Mouse (Mus musculus) G1E (cell line): Measurements from ENCODE around the gene Cd47. TPM values are rescaled to one million over a fixed set of nuclear protein-coding genes. Genes with fewer than 3 reads are reported as not detected.

ENCODE experiments used
- ATAC-seq: 2 replicates; pipeline ENCODE4 v1.8.0; 2016; ENCODE audit warnings: mild to moderate bottlenecking; ENCODE audit not compliant: insufficient number of reproducible peaks, poor library complexity, low FRiP score, severe bottlenecking; ENCODE audit errors: extremely low read depth
- DNase-seq: peaks from one replicate; pipeline ENCODE4 v3.0.0; 2012; ENCODE audit warnings: low spot score
- H3K27me3 ChIP-seq: 2 replicates; pipeline ENCODE4 v1.6.1; 2012; ENCODE audit warnings: mild to moderate bottlenecking, low read length, inconsistent platforms; ENCODE audit not compliant: insufficient read depth
- H3K36me3 ChIP-seq: replicated peaks from 2 replicates; pipeline ENCODE3; 2012; ENCODE audit warnings: mild to moderate bottlenecking, inconsistent platforms
- H3K4me1 ChIP-seq: 2 replicates; pipeline ENCODE4 v1.6.1; 2012; ENCODE audit warnings: low read depth, low read length, inconsistent platforms, mixed read lengths; ENCODE audit not compliant: insufficient read depth
- H3K4me3 ChIP-seq: 2 replicates; pipeline ENCODE4 v1.5.1; 2012; ENCODE audit warnings: low read depth, mild to moderate bottlenecking, inconsistent platforms, low read length, moderate library complexity, mixed read lengths
- H3K9me3 ChIP-seq: replicated peaks from 2 replicates; pipeline ENCODE4 v1.6.1; 2012; ENCODE audit warnings: inconsistent platforms
- CTCF ChIP-seq: IDR thresholded peaks from 2 replicates; pipeline ENCODE4 v1.5.1; 2012; ENCODE audit warnings: low read depth, low read length, inconsistent platforms, mixed read lengths
- GATA1 ChIP-seq: IDR thresholded peaks from 2 replicates; pipeline ENCODE4 v1.6.1; 2012; ENCODE audit warnings: borderline replicate concordance, low read length, inconsistent platforms, mixed read lengths
- GATA2 ChIP-seq: IDR thresholded peaks from 2 replicates; pipeline ENCODE4 v1.6.1; 2012; ENCODE audit warnings: low read depth, low read length, inconsistent platforms, borderline replicate concordance
- POLR2AphosphoS5 ChIP-seq: IDR thresholded peaks from 2 replicates; pipeline ENCODE4 v1.6.1; 2012; ENCODE audit warnings: low read depth, low read length, inconsistent platforms; ENCODE audit not compliant: insufficient replicate concordance
- TAL1 ChIP-seq: conservative IDR thresholded peaks from 2 replicates; pipeline ENCODE4 v1.6.1; 2012; ENCODE audit warnings: low read depth, low read length, inconsistent platforms, mixed read lengths
- polyA plus RNA-seq: library from polyadenylated mRNA; stranded (reverse); fragments of >175 nt; gene quantifications from 2 replicates; pipeline ENCODE4 v1.2.3, GENCODE M21; 2012
- total RNA-seq, 2 experiments: library from RNA; stranded (forward) in 1 of 2; stranded (reverse) in 1 of 2; fragments of 200-1000 nt in 1 of 2; fragments of >200 nt in 1 of 2; fragmentation: Nextera tagmentation in 1 of 2; gene quantifications; 2 replicates each; pipeline ENCODE4 v1.2.3; 2014 to 2017

Cd47 gene
- total and polyA plus RNA-seq, 3 experiments = 88.8 to 451 (median 155) TPM

- TF ChIP-seq TAL1 = no peak
- no peak for TF ChIP-seq CTCF
- TF ChIP-seq GATA2 = no peak
- no peak for TF ChIP-seq GATA1
- no peak for TF ChIP-seq POLR2AphosphoS5
- Histone ChIP-seq H3K36me3 (peaks cover 77% of the 10 kb centered on the region), H3K27me3 (no peaks in the 10 kb centered on the region), H3K4me3 (no peak overlapping the region), H3K9me3 (no peaks in the 10 kb centered on the region), H3K4me1 (peaks cover 72% of the 10 kb centered on the region)
- no peak for DNase-seq
- peak; percentile 12; the same call in 1 of the 2 replicates for ATAC-seq
Measured at GRCm38 (mm10) chr16:49876291-49877030, 76.1 kb downstream of the Cd47 start.

- ATAC-seq (no peak), DNase-seq (no peak)
- TF ChIP-seq POLR2AphosphoS5 (no peak), GATA2 (no peak), GATA1 (no peak)
- Histone ChIP-seq H3K9me3 (no peaks in the 10 kb centered on the region), H3K4me3 (no peak overlapping the region), H3K27me3 (no peaks in the 10 kb centered on the region), H3K4me1 (peaks cover 72% of the 10 kb centered on the region), H3K36me3 (peaks cover 77% of the 10 kb centered on the region)
Measured at GRCm38 (mm10) chr16:49877243-49877642, 76.9 kb downstream of the Cd47 start.

- no peak for ATAC-seq
- Histone ChIP-seq H3K36me3 (peaks cover 81% of the 10 kb centered on the region), H3K4me1 (peaks cover 76% of the 10 kb centered on the region)
Measured at GRCm38 (mm10) chr16:49878051-49878450, 77.7 kb downstream of the Cd47 start.

GRCm38 (mm10) chr16:49886403-49887066 lies 86.2 kb downstream of the Cd47 start:
- peaks cover 95% of the 10 kb centered on the region for H3K36me3 ChIP-seq
- H3K9me3 ChIP-seq = no peaks in the 10 kb centered on the region
- DNase-seq (no peak), ATAC-seq (no peak)
- no peak for TF ChIP-seq POLR2AphosphoS5
- no peak for TF ChIP-seq TAL1
- TF ChIP-seq CTCF = no peak
- TF ChIP-seq GATA1 = no peak
- peaks cover 46% of the 10 kb centered on the region for H3K4me1 ChIP-seq
- H3K4me3 ChIP-seq = no peak overlapping the region
- no peaks in the 10 kb centered on the region for H3K27me3 ChIP-seq

More at GRCm38 (mm10) chr16:49878051-49878450, 77.7 kb downstream of the Cd47 start:
- DNase-seq = no peak
- TF ChIP-seq CTCF (no peak), GATA2 (no peak), GATA1 (no peak), TAL1 (no peak), POLR2AphosphoS5 (no peak)
- H3K27me3 ChIP-seq = no peaks in the 10 kb centered on the region
- H3K9me3 ChIP-seq = no peaks in the 10 kb centered on the region
- H3K4me3 ChIP-seq = no peak overlapping the region

- Histone ChIP-seq H3K27me3 (no peaks in the 10 kb centered on the region), H3K4me1 (peaks cover 46% of the 10 kb centered on the region), H3K36me3 (peaks cover 95% of the 10 kb centered on the region), H3K9me3 (peaks cover 3% of the 10 kb centered on the region; the same call in 1 of the 2 replicates), H3K4me3 (no peak overlapping the region)
- no peak for TF ChIP-seq TAL1
- TF ChIP-seq GATA1 = no peak
- no peak for TF ChIP-seq CTCF
- no peak for TF ChIP-seq GATA2
- no peak for TF ChIP-seq POLR2AphosphoS5
- ATAC-seq (no peak), DNase-seq (no peak)
Measured at GRCm38 (mm10) chr16:49887290-49887689, 87.0 kb downstream of the Cd47 start.

- Histone ChIP-seq H3K4me1 (peaks cover 47% of the 10 kb centered on the region), H3K27me3 (no peaks in the 10 kb centered on the region), H3K4me3 (no peak overlapping the region), H3K9me3 (peaks cover 3% of the 10 kb centered on the region; the same call in 1 of the 2 replicates), H3K36me3 (peaks cover 94% of the 10 kb centered on the region)
- no peak for DNase-seq
- TF ChIP-seq CTCF (no peak), GATA2 (no peak), GATA1 (no peak), TAL1 (no peak), POLR2AphosphoS5 (no peak)
- no peak for ATAC-seq
Measured at GRCm38 (mm10) chr16:49887811-49888564, 87.7 kb downstream of the Cd47 start.
